Mouse (Mus musculus) kidney, adult 11 months (tissue): ENCODE results near the gene E130308A19Rik.

Experiments
- DNase-seq: peaks from one replicate; pipeline ENCODE4 v3.0.0; 2022

E130308A19Rik gene

DNA sequence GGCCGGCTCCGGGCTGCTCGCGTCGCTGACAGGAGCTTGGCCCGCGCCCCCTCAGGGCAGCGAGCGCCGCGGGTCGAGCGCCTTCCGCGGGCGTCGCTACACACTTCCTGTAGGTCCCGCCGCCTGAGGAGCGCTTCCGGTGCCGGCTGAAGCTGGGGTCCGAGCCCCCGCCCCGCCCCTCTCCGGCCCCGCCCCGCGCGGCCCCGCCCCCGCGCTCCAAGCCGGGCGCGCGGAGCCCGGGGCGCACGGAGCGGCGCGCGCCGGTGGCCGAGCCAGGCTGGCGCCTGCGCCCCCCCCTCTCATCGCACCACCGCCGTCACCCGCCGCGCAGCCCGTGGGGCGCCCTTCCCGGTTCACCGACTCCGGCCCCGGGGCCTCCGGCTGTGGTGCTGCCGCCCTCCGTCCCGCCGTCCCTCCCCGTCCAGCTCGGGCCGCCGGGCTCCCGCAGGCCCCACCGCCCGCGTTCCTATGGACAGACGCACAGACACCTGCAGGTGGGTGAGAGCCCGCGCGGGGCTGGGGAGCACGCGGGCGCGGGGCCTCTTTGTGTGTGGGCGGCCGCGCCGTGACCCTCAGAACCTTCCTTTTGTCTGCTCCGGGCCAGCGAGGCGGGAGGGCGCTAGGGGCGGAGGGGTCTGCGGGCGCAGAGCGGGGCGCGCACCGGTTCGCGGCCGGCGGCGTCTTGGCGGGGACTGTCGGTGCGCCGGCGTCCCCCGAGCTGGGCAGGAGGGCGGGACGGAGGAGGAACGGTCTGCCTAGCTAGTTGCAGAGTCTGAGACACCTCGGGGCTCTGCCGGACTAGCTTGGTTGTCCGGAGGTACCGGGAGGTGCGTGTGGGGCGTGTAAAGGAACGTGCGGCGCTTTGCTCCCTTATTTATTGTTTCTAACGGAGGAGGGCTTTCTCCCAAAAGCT lies at the start of gene E130308A19Rik:
Gene E130308A19Rik, plus strand, starts transcription at position 214 of the 913 bp plus-strand sequence.
- peak; percentile 79 for DNase-seq

DNA sequence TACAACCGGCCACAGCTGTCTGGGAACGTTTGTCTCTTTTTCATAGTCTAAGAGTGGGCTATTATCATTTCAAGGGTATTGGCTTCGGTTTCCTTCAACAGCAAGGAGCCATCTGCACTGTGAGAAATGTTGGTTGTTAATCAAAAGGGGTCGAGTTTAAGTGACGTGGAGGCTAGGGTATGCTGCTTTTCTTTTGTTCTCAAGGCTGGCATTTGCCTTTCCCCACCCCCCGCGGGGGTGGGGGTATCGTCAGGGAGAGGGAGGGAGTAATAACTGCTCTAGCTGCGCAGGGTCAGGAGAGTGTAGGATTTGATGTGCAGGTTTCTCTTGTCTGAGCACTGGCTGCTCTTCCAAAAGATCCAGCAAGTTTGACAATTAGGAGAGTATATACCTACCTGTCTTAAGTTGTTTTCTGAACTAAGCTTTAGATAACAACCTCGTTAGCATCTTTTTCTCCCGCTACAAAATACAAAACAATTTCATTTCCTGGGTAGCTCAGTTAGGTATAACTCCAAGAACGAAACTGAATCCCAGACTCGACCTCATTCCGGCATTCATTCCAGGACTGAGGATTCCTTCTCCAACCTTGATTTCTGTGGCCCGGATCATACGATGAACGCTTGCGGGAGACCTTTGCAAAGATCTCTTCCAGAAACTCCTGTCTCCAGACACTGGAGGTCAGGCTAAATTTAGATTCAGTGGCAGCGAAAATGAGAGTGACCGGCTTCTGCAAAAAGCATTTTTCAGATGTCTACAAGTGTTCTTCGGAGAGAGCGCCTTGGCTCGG lies 45.3 kb upstream of the E130308A19Rik start:
- no peak for DNase-seq

DNA sequence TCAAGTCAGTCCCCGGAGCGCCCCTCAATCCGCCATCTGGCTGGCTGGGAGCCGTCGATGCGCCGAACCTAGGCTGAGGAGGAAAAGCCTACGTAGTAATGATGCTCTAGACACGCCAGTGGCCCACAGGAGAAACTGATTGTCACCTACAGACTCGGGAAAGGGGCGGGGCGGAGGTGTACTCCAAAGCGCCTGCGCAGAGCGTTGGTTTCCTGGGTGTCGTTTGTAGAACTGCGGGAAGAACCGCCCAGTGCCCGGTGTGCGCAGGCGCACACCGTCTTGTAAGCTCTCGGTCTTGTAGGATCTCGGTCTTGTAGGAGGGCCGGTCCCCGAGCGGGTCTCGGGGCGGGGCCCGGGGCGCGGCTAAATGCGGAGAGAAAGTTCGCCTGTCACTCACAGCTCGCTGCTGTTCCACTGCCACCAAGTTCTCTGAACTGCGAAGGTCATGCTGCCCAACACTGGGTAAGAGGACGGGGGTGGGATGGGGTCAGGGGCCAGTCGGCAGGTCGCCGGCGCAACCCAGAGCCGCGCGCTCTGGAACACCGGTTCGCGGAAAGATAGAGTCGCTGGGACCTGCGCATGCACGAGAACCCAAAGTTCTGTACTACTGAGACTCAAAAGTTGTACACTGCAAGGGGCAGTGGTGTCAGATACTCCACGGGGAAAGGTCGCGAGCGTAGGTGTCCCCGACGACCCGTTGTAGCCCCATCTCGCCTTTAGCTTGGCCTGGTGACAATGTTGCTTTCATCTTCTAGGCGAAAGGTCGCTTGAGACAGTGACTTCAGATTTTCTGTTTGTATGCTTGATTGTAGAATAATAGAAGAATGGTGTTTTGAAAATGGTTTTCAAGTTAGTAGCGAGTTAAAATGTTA lies 44.5 kb upstream of the E130308A19Rik start, which contains the start of gene Hsdl2:
Gene Hsdl2, plus strand, starts transcription at position 250 of the 872 bp plus-strand sequence.
- DNase-seq = peak; percentile 100

GRCm38 (mm10) chr4:59582186-59582585 lies 43.8 kb upstream of the E130308A19Rik start:
- DNase-seq = no peak

DNA sequence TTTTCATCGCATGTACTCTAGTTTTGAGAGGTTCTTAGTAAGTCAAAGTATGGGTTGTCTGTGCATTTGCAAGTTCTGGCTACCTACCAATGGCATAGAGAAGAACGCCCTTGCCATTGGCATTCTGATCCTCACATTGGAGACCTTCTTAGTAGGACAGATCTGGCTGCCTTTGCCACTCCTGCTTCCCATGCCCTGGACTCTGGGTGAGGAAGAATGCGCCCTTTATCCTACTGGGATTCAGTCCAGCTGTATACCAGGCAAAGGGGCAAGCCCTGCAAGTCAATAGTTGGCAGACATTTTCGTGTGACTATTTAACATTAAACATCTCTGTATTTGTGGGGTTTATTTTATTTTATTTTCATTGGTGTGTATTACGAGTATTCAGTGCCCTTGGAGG lies 40.9 kb upstream of the E130308A19Rik start:
- peak; percentile 88 for DNase-seq

GRCm38 (mm10) chr4:59587215-59587871 lies 38.7 kb upstream of the E130308A19Rik start:
- DNase-seq = no peak

DNA sequence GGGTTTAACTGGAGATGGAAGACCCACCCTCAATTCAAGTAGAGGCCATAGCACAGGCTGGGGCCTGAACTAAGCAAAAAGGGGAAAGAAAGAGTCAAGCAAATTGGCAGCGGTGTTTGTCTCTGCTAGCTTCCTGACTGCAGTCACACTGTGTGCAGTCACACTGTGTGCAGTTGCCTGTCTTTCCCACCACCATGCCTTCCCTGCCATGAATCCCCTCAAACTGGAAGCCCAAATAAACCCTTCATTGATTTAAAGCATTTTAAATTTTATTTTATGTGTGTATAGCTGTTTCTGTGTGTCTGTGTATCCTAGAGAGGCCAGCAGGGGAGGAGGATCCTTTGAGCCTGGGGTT lies 38.2 kb upstream of the E130308A19Rik start:
- DNase-seq = no peak

- DNase-seq = no peak
These were observed 31.4 kb upstream of the E130308A19Rik start for GRCm38 (mm10) chr4:59594614-59595013.

DNA sequence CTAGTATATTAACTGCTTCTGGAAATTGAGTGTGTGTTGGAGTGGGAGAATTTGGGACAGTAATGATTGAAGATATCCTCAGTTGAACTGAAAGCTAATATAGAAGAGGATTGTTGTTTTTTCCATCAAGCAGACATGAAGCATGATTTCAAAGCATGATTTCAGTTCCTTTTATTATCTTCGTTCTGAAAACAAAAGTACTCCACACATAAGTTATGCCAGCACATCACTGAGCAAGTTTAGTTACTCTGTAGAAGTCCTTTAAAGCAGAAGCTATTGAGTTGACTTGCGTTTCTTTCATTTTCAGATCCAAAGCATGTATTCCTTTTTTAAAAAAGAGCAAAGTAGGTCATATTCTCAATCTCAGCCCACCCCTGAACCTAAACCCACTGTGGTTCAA lies 29.5 kb upstream of the E130308A19Rik start:
- no peak for DNase-seq

GRCm38 (mm10) chr4:59602704-59603103 lies 23.3 kb upstream of the E130308A19Rik start:
- DNase-seq = no peak

DNA sequence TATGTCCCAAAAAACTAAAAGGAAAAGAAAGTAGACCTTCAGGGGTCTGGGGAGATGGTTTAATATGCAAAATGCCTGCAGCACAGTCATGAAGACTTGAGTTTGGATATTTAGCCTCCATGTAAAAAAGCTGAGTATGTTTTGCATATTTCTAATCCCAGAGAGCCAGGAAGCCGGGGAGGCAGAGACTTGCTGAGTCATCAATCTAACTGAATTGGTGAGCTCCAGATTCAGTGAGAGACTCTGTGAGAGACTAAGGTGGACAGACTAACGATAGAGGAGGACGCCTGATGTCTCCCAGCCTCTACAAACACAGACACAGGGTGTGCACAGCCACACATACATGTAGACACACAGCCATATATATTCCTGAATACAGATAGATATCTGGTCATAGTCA lies 21.1 kb upstream of the E130308A19Rik start:
- no peak for DNase-seq

GRCm38 (mm10) chr4:59605501-59605900 lies 20.5 kb upstream of the E130308A19Rik start:
- DNase-seq = no peak

GRCm38 (mm10) chr4:59610411-59610810 lies 15.6 kb upstream of the E130308A19Rik start:
- DNase-seq = no peak

- DNase-seq = no peak
These were observed 11.0 kb upstream of the E130308A19Rik start for GRCm38 (mm10) chr4:59614986-59615385.

DNA sequence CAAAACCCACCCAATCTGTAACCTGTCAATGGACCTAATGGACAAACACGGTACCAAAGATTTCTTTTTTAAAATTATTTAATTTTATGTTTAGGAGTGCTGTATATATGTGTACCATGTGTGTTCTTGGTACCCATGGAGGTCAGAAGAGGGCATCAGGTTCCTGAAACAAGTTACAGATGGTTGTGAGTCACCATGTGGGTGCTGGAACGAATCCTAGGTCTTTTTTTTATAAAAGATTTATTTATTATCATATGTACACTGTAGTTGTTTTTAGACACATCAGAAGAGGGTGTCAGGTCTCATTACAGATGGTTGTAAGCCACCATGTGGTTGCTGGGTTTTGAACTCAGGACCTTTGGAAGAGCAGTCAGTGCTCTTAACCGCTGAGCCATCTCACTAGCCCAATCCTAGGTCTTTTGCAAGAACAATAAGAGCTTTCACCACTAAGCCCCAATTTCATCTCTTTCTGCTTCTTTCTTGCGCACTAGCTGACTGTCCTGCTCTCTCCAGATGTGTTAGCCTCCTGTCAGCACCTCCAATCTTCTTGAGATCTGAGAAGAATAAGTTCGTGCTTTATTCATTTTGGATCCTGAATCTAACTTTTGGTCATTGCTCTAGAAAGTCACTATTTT lies 6.3 kb upstream of the E130308A19Rik start:
- DNase-seq = no peak

GRCm38 (mm10) chr4:59625676-59625997 lies 374 bp upstream of the E130308A19Rik start:
- no peak for DNase-seq

DNA sequence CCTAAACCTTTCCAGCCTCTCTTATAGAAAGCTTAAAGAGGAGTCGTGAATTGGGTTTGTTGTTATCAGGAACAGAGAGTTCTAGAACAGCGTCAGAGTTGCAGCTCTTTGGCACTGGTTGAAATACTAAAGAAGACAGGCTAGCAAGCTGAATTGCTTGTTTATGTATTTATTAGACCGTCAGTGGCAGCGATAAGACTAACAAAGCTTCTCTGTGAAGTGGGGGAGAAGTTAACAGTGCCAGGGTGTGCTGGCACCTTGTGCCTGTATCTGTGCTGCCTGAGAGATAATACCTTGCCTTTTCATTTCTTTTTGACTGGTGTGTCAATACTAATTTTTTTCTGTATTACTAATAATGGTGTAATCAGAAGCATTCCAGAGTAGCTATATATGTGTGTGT lies 2.2 kb downstream of the E130308A19Rik start:
- DNase-seq = no peak

- no peak for DNase-seq
These were observed 3.3 kb downstream of the E130308A19Rik start for GRCm38 (mm10) chr4:59629076-59629874.

DNA sequence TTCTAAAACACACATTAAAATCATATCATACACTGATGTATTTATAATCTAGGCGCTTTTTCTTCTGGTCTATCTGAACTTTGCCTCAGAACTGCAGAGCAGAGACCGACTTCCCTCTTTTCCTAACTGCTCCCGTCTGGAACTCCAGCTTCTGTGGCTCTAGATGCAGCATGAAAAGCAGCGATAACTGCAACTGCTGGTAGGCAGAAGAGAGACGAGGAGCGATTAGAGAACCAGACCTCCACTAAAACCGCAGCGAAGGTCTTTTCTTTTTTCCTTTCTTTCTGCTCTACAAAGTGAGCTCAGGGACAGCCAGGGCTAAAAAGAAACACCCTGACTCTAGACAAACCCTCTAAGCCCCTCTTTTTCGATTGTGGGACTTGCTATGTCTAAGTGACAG lies 4.1 kb downstream of the E130308A19Rik start:
- no peak for DNase-seq

GRCm38 (mm10) chr4:59634532-59634931 lies 8.5 kb downstream of the E130308A19Rik start:
- DNase-seq = no peak

DNA sequence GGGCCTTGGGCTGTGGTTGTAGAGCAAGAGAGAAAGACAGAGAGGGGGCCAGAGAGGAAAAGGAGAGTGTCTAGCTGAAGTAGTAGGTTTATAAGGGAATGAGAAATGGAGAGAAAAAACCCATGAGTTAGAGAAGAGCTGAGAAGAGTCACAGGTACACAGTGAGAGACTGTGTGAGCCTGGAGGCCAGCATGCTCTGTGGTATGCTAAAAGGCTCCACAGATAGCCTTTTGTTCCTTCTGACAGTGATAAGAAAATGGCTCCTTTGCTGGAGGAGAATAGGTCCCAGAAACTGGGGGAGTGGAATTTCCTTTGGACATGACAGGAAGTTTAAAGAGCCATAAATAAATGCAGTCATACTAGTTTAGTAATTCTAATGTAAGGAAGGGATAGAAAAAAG lies 13.2 kb downstream of the E130308A19Rik start:
- DNase-seq = no peak
